Mouse (Mus musculus): ENCODE results near the gene Lmna. TPM values are rescaled to one million over a fixed set of nuclear protein-coding genes. Genes with fewer than 3 reads are reported as not detected.

Gene Lmna
- total RNA-seq, 2 experiments from 2014 or later, result 189 to 213 TPM

- DNase-seq, result no peak
Measured at GRCm38 (mm10) chr3:88446471-88447123, 63.2 kb downstream of the Lmna start.

GRCm38 (mm10) chr3:88442888-88443287, 66.9 kb downstream of the Lmna start:
- DNase-seq, result no peak

- DNase-seq, result no peak
Measured at GRCm38 (mm10) chr3:88442488-88442887, 67.3 kb downstream of the Lmna start.

GRCm38 (mm10) chr3:88440500-88441381, 69.0 kb downstream of the Lmna start:
- no peak for DNase-seq

GRCm38 (mm10) chr3:88439582-88439981, 70.2 kb downstream of the Lmna start:
- no peak for DNase-seq

GRCm38 (mm10) chr3:88437454-88437853, 72.3 kb downstream of the Lmna start:
- DNase-seq, result no peak

GRCm38 (mm10) chr3:88436395-88437201, 73.2 kb downstream of the Lmna start:
- DNase-seq, result peak; percentile 68

- DNase-seq, result no peak
Measured at GRCm38 (mm10) chr3:88435515-88435914, 74.2 kb downstream of the Lmna start.

Small RNAs within 50 kb of the gene (microRNA-seq; reads per million reads assigned to microRNA genes)
- 0 reads per million in 2 experiments for gene Mir1905
- gene Mir7011, result 0 reads per million in 2 experiments

Other genes with a start within 250 kb of the Lmna start
- under 1 TPM; 0.47 to 0.72 TPM for gene Gm38392, start 222.7 kb downstream of the Lmna start, total RNA-seq (2021)
- 1 to 10 TPM; 8.7 to 9.5 TPM for gene Tsacc, start 213.0 kb downstream of the Lmna start, total RNA-seq (2021)
- gene Cct3, start 212.8 kb downstream of the Lmna start, total RNA-seq (2021), result 100 to 1,000 TPM; 177 to 190 TPM
- 10 to 100 TPM; 48.2 to 52.1 TPM for gene Glmp, start 184.9 kb downstream of the Lmna start, total RNA-seq (2021)
- gene Tmem79, start 173.8 kb downstream of the Lmna start, total RNA-seq (2021), result 1 to 10 TPM; 1.1 to 1.2 TPM
- 10 to 100 TPM; 31.1 to 43.9 TPM for gene Smg5, start 173.7 kb downstream of the Lmna start, total RNA-seq (2021)
- 1 to 10 TPM; 1.2 to 1.6 TPM for gene Paqr6, start 145.4 kb downstream of the Lmna start, total RNA-seq (2021)
- 10 to 100 TPM in 1 of 2 experiments, not detected in 1; 29.3 TPM for gene Bglap3, start 137.2 kb downstream of the Lmna start, total RNA-seq (2021)
- 10 to 100 TPM in 1 of 2 experiments, not detected in 1; 42.4 TPM for gene Bglap2, start 131.3 kb downstream of the Lmna start, total RNA-seq (2021)
- 100 to 1,000 TPM in 1 of 2 experiments, not detected in 1; 175 TPM for gene Bglap, start 125.5 kb downstream of the Lmna start, total RNA-seq (2021)
- gene Pmf1, start 99.6 kb downstream of the Lmna start, total RNA-seq (2021), result 10 to 100 TPM; 44.0 to 46.8 TPM
- gene Slc25a44, start 84.8 kb downstream of the Lmna start, total RNA-seq (2021), result 10 to 100 TPM; 11.9 to 12.3 TPM
- 1 to 10 TPM; 2.3 to 3.7 TPM for gene Sema4a, start 48.8 kb downstream of the Lmna start, total RNA-seq (2021)
- 1 to 10 TPM; 3.0 to 6.3 TPM for gene Mex3a, start 22.4 kb upstream of the Lmna start, total RNA-seq (2021)
- not detected for gene Rab25, start 38.3 kb upstream of the Lmna start, total RNA-seq (2021)
- 10 to 100 TPM; 75.4 to 81.8 TPM for gene Lamtor2, start 43.1 kb upstream of the Lmna start, total RNA-seq (2021)
- 10 to 100 TPM; 45.1 to 52.2 TPM for gene Ubqln4, start 43.8 kb upstream of the Lmna start, total RNA-seq (2021)
- 100 to 1,000 TPM; 108 to 125 TPM for gene Ssr2, start 65.9 kb upstream of the Lmna start, total RNA-seq (2021)
- 10 to 100 TPM; 58.2 to 97.6 TPM for gene Arhgef2, start 96.0 kb upstream of the Lmna start, total RNA-seq (2021)
- gene Rxfp4, start 143.2 kb upstream of the Lmna start, total RNA-seq (2021), result not detected
- gene Khdc4, start 175.8 kb upstream of the Lmna start, total RNA-seq (2021), result 10 to 100 TPM; 20.5 to 35.5 TPM
- gene Rit1, start 206.9 kb upstream of the Lmna start, total RNA-seq (2021), result 10 to 100 TPM; 21.9 to 23.6 TPM